Mouse (Mus musculus) limb, embryonic 13.5 days (tissue): Measurements from ENCODE around the gene Camta1. TPM values are rescaled to one million over a fixed set of nuclear protein-coding genes. Genes with fewer than 3 reads are reported as not detected.

ENCODE experiments used
- ATAC-seq: fragments of 200-750 bp; cut with Nextera tagmentation; 2 replicates; pipeline ENCODE4 v1.8.0; 2017; ENCODE audit warnings: low read depth, moderate number of reproducible peaks, moderate TSS enrichment; ENCODE audit not compliant: low FRiP score
- H3K27ac ChIP-seq: fragments of 300-500 bp; sonication (generic); 2 replicates; pipeline ENCODE4 v1.5.1; 2015; ENCODE audit warnings: inconsistent platforms, mild to moderate bottlenecking, moderate library complexity
- H3K27me3 ChIP-seq: fragments of 300-500 bp; sonication (generic); 2 replicates; pipeline ENCODE4 v1.6.1; 2015; ENCODE audit warnings: mild to moderate bottlenecking, inconsistent platforms
- H3K36me3 ChIP-seq: fragments of 300-500 bp; sonication (generic); 2 replicates; pipeline ENCODE4 v1.6.1; 2015; ENCODE audit warnings: inconsistent platforms, mild to moderate bottlenecking, moderate library complexity
- H3K4me1 ChIP-seq: fragments of 300-500 bp; sonication (generic); 2 replicates; pipeline ENCODE4 v1.6.1; 2015; ENCODE audit warnings: inconsistent platforms
- H3K4me2 ChIP-seq: fragments of 300-500 bp; sonication (generic); replicated peaks from 2 replicates; pipeline ENCODE4 v1.6.1; 2015; ENCODE audit warnings: inconsistent platforms, mild to moderate bottlenecking, moderate library complexity
- H3K4me3 ChIP-seq: fragments of 300-500 bp; sonication (generic); 2 replicates; pipeline ENCODE4 v1.5.1; 2015; ENCODE audit warnings: moderate library complexity, mild to moderate bottlenecking, inconsistent platforms
- H3K9ac ChIP-seq: fragments of 300-500 bp; sonication (generic); 2 replicates; pipeline ENCODE4 v1.6.1; 2015; ENCODE audit warnings: mild to moderate bottlenecking, inconsistent platforms
- H3K9me3 ChIP-seq: fragments of 300-500 bp; sonication (generic); 2 replicates; pipeline ENCODE4 v1.6.1; 2016; ENCODE audit warnings: inconsistent platforms
- WGBS: fragments of 180-500 bp; shearing (Covaris S2); methylation state at CpG from one replicate; pipeline ENCODE4 v1.1.7; 2015; 5-methylcytosine and 5-hydroxymethylcytosine counted together
- polyA plus RNA-seq: library from polyadenylated mRNA; unstranded; fragments of >200 nt; fragmentation: Nextera tagmentation; extraction: Ambion mirVana; gene quantifications from 2 replicates; pipeline ENCODE4 v1.2.1, GENCODE M21; 2015

The Camta1 gene
- polyA plus RNA-seq, 1 experiment from 2014 or later = 93.5 TPM

DNA sequence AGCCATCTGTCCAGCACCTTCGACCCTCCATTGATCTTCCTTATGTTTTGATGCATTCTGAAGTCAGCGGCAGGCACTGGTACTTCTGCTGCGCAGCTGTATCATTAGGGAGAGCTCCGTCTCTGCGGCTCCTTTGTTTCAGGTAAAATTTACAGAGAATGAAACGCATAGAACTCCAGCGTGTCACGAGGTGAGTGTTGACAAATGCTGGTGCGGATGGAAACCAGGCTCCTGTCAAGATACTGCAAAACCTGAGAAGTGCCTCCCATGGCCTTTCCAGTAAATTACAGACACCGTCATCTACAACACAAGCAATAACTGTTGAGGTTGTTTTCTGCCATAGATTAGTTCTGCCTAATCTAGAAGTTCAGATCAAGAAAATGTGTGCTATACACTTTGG, 328.2 kb downstream of the Camta1 start:
- 0 out of 2 replicates have a peak, but pooled peaks cover 4% of the 10 kb centered on the region for H3K9me3 ChIP-seq
- no peak overlapping the region for H3K4me3 ChIP-seq
- 42% methylated on average over 10 of the region's 10 CpGs for WGBS
- no peak overlapping the region for H3K9ac ChIP-seq
- no peaks in the 10 kb centered on the region for H3K36me3 ChIP-seq
- peaks cover 24% of the 10 kb centered on the region for H3K4me1 ChIP-seq
- no peak for ATAC-seq
- no peak overlapping the region for H3K27ac ChIP-seq
- H3K4me2 ChIP-seq = no peak overlapping the region
- 0 out of 2 replicates have a peak, but pooled peaks cover 2% of the 10 kb centered on the region for H3K27me3 ChIP-seq

DNA sequence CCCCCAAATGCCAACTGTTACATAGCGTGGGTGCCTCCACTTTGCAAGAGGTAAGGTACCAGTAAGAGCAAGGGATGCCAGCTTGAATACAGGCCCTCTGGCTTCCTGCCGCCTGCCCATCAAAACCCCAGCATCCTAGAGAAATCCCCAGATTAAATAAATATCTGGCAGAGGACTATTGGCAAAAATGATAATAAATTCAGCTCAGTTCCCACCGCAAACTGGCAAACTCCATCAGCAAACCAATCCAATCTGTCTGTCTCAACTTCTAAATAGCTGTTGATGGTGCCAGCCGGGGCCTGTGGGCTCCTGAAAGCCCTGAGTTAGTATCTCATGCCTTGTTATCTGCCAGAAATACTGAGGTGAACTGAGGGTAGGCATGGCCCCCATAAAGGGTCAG, 333.2 kb downstream of the Camta1 start:
- H3K27ac ChIP-seq = no peak overlapping the region

DNA sequence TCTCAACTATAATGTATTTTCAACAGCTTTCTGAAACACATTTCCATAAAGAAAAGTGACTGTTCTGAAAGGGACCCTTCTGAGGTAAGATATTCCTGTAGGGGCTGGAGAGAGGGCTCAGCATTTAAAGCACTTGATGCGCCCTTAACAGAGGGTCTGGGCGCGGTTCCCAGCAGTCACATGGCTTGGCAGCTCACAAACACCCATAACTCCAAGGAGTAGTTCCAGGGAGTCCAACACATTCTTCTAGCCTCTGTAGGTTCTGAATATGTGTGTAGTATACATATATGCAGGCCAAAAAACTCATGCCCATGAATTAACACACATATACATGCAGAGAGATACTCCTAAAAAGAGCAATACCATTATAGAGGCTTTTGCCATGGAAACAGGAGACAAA, 333.9 kb downstream of the Camta1 start:
- H3K9ac ChIP-seq = no peak overlapping the region
- WGBS = 82% methylated on average over 3 of the region's 3 CpGs
- H3K36me3 ChIP-seq = no peaks in the 10 kb centered on the region
- no peak overlapping the region for H3K4me3 ChIP-seq
- no peak for ATAC-seq
- 0 out of 2 replicates have a peak, but pooled peaks cover 3% of the 10 kb centered on the region for H3K4me1 ChIP-seq
- H3K9me3 ChIP-seq = 0 out of 2 replicates have a peak, but pooled peaks cover 4% of the 10 kb centered on the region
- no peak overlapping the region for H3K27ac ChIP-seq
- H3K27me3 ChIP-seq = no peaks in the 10 kb centered on the region
- H3K4me2 ChIP-seq = no peak overlapping the region

More for the DNA sequence above, 333.2 kb downstream of the Camta1 start:
- no peak for ATAC-seq
- Histone ChIP-seq H3K4me2 (no peak overlapping the region), H3K9me3 (0 out of 2 replicates have a peak, but pooled peaks cover 4% of the 10 kb centered on the region), H3K36me3 (no peaks in the 10 kb centered on the region), H3K9ac (no peak overlapping the region), H3K4me1 (peaks cover 3% of the 10 kb centered on the region; the same call in 1 of the 2 replicates), H3K4me3 (no peak overlapping the region), H3K27me3 (no peaks in the 10 kb centered on the region)
- WGBS = 90% methylated on average over 4 of the region's 4 CpGs

DNA sequence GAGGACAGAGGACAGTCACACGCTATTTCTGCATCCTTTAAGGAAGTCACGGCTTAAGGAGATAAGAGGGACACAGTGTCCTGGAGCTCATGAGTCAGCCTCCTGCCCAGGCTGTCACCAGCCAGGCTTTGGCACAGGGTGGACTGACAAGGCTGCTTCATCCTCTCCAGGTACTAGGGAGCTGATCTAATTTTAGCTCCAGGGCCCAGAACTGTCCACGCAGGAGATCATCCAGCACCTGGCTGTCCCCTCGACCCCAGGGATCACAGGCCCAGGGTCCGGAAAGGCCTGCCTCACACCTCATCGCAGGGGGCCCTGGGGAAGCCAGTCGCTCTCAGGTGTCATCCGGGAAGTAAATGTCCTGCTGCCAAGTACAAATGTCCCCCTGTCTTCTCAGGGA, 341.6 kb downstream of the Camta1 start:
- H3K36me3 ChIP-seq = no peaks in the 10 kb centered on the region
- no peak for ATAC-seq
- no peak overlapping the region for H3K4me3 ChIP-seq
- no peaks in the 10 kb centered on the region for H3K9me3 ChIP-seq
- 0 out of 2 replicates have a peak, but pooled peaks cover 4% of the 10 kb centered on the region for H3K27me3 ChIP-seq
- H3K9ac ChIP-seq = no peak overlapping the region
- H3K4me2 ChIP-seq = no peak overlapping the region
- peaks cover 27% of the 10 kb centered on the region for H3K4me1 ChIP-seq
- 16% methylated on average over 8 of the region's 8 CpGs for WGBS
- H3K27ac ChIP-seq = no peak overlapping the region

DNA sequence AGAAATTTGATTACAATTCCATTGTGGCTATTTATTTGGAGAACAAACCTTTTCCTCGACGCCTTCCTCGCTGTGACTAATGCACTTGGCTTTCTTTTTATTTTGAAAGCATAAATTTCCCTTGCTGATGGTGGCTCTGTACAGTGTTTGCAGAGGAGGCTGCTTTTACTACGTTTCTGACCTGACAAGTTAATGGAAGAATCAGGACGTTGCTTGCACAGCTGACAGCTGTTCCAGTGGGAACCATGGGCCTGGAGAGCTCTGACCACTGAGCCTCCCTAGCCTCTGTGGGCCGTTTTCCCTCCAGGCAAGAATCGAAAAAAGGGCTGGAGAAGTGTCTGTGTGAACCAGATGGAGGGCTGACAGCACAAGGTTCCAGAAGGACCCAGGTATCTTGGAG, 342.7 kb downstream of the Camta1 start:
- WGBS = 58% methylated on average over 7 of the region's 7 CpGs
- Histone ChIP-seq H3K27me3 (0 out of 2 replicates have a peak, but pooled peaks cover 4% of the 10 kb centered on the region), H3K9ac (no peak overlapping the region), H3K36me3 (no peaks in the 10 kb centered on the region), H3K4me3 (no peak overlapping the region), H3K9me3 (no peaks in the 10 kb centered on the region), H3K27ac (no peak overlapping the region), H3K4me1 (peaks cover 27% of the 10 kb centered on the region), H3K4me2 (no peak overlapping the region)
- ATAC-seq = no peak

DNA sequence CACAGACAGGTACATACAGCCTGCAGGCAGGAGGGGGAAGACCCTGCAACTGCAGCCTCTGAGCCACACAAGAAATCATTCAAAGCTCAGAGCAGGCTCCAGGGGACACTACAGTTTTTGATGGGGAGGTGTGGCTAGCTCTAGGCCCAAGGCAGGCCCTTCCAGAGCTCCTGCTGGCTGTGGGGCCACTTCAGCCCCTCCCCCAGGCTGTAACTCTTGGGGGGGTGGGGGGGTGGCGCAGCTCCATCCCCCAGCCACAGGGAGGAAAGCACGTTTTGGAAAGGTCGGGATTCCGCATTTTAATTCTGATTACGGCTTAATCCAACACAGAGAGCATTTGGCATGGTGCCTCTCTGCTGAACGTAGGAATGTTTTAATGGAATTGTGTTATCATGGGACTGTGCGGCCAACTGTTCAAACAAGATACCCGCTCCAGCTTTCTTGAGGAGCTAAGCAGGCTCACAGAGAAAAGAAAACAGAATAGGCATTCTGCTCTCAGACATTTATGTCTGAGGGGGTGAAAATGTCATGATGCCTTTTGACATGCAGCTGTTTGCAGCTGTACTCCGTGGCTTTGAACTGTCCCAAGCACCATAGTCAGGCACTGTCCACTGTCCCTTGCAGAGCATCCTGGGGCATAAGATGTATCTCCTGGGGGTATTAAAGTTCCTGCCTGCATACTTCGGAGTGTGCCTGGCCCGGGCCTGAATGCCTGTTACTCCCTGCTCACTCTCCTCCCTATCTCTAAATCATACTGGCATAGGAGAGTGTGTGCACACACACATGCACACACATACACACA, 344.5 kb downstream of the Camta1 start:
- H3K9ac ChIP-seq = no peak overlapping the region
- H3K9me3 ChIP-seq = no peaks in the 10 kb centered on the region
- WGBS = 27% methylated on average over 11 of the region's 11 CpGs
- peak overlapping the region; percentile 11; the same call in 1 of the 2 replicates for H3K4me2 ChIP-seq
- peaks cover 27% of the 10 kb centered on the region for H3K4me1 ChIP-seq
- H3K4me3 ChIP-seq = no peak overlapping the region
- no peaks in the 10 kb centered on the region for H3K36me3 ChIP-seq
- H3K27ac ChIP-seq = peak overlapping the region; percentile 48; the same call in 1 of the 2 replicates
- 0 out of 2 replicates have a peak, but pooled peaks cover 4% of the 10 kb centered on the region for H3K27me3 ChIP-seq
- peak; percentile 86 for ATAC-seq

DNA sequence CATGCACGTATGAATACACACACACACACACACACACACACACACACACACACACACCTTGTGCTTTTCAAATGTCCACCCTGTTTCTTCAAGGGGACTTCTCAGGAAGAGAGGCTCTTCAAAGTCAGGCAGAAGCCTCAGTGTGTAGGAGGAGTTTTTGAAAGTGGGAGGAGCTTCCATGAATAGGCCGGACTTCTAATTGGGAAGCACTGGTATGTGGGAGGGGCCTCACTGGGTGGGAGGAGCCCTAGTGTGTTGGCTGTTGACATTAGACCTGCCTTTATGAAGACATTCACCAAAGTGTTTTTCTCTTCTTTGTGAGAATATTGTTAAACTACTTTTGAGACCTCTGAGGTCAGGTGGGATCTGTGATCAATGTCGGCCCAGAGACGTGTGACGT, 346.4 kb downstream of the Camta1 start:
- no peak overlapping the region for H3K9ac ChIP-seq
- H3K4me3 ChIP-seq = no peak overlapping the region
- 87% methylated on average over 5 of the region's 5 CpGs for WGBS
- no peak overlapping the region for H3K27ac ChIP-seq
- no peaks in the 10 kb centered on the region for H3K36me3 ChIP-seq
- ATAC-seq = no peak
- H3K9me3 ChIP-seq = no peaks in the 10 kb centered on the region
- H3K4me1 ChIP-seq = peaks cover 24% of the 10 kb centered on the region
- H3K4me2 ChIP-seq = no peak overlapping the region
- 0 out of 2 replicates have a peak, but pooled peaks cover 2% of the 10 kb centered on the region for H3K27me3 ChIP-seq

DNA sequence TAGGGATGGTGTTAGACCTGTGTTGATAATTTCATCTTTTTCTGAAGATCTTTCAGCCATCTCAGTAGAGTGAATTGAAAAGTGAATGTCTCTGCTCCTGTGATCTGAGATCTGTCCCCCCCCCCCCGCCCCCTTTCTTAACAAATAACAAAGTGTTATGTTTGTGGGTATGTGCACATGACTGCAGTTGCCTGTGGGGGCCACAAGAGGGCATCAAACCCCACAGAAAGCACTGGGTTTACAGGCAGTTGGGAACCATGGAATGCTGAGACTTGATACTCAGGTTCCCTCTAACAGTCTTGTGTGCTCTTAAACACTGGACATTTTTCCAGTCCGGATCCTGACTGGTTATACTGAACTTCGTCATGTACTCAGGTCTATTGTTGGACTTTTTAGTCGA, 350.6 kb downstream of the Camta1 start:
- Histone ChIP-seq H3K27me3 (no peaks in the 10 kb centered on the region), H3K27ac (no peak overlapping the region), H3K4me2 (no peak overlapping the region), H3K4me3 (no peak overlapping the region), H3K36me3 (no peaks in the 10 kb centered on the region), H3K4me1 (no peaks in the 10 kb centered on the region), H3K9ac (no peak overlapping the region), H3K9me3 (no peaks in the 10 kb centered on the region)
- 93% methylated on average over 4 of the region's 4 CpGs for whole genome bisulfite sequencing
- ATAC-seq = no peak

DNA sequence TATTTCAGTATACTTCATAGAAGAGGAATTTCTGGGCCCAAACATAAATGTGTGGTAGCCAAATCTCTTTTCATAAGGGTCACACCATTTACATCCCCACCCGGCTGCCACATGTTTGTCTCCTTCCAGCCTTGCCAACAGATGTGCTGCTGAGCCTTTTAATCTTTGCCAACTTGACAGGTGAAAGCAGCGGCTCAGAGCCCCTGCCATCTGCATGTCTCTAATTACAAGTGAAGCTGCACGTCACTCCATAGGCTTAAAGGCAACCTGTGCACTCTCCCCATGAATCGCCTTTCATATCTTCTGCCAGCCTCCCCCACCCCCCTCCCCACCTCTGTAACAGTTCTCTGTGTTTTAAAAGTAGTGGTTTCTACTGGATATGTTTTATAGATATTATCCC, 351.3 kb downstream of the Camta1 start:
- Histone ChIP-seq H3K4me1 (no peaks in the 10 kb centered on the region), H3K4me2 (no peak overlapping the region), H3K36me3 (no peaks in the 10 kb centered on the region), H3K9ac (no peak overlapping the region), H3K9me3 (no peaks in the 10 kb centered on the region), H3K27ac (no peak overlapping the region), H3K4me3 (no peak overlapping the region), H3K27me3 (no peaks in the 10 kb centered on the region)
- 18% methylated on average over 4 of the region's 4 CpGs for WGBS
- ATAC-seq = no peak

DNA sequence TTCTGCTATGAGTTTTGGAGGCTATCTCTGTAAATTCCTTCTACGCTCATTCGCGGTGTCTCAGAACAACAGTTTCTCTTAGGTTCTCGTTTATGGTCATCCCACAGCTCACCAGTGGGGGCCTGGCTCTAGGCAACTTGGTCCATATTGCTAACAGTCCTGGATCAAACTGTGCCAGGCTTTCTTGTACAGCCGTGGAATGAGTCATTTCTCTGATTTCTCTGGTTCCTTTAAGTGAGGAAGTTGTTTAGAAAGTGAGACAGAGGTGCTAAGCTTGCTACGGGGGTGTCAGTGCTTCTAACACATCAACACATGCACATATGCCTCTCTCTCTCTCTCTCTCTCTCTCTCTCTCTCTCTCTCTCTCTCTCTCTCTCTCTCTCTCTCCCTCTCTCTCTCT, 355.0 kb downstream of the Camta1 start:
- no peak overlapping the region for H3K9ac ChIP-seq
- H3K4me3 ChIP-seq = no peak overlapping the region
- no peaks in the 10 kb centered on the region for H3K9me3 ChIP-seq
- no peaks in the 10 kb centered on the region for H3K4me1 ChIP-seq
- 65% methylated on average over 6 of the region's 6 CpGs for WGBS
- H3K36me3 ChIP-seq = no peaks in the 10 kb centered on the region
- no peaks in the 10 kb centered on the region for H3K27me3 ChIP-seq
- H3K4me2 ChIP-seq = no peak overlapping the region
- ATAC-seq = no peak
- H3K27ac ChIP-seq = no peak overlapping the region; the same call in 1 of the 2 replicates

DNA sequence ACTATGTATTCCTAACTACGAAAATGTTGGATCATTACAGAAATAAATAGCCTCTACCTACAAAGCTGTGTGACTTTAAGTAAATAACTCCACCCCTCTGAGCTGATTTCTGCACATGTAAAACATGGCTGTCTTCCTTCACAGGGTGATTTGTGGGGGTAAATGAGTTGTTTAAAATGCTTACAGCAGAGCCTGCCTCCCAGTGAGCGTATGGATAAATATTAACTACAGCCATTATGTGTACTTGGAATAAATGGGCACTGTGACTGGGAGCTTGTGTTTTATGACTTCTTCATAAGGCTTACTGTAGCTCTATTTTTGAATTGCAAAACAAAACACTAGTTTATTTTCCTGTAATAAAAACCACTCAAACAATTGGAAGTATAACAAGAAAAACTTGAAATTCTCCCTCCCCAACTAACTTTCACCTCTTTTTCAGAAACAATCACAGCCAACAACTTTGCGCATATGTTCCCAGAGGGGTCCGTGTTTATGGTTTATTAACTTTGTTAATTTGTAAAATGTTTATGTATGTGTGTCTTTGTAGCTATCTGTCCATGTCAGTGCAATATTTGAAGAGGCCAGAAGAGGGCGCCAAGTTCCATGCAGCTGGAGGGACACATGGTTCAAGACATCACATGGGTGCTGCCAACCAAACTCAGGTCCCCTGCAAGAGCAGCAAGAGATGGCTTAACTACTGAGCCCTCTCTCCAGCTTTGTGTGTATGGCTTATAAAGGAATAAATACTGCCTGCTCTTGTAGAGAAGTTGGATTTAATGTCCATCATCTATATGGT, 363.0 kb downstream of the Camta1 start:
- peaks cover 25% of the 10 kb centered on the region for H3K4me1 ChIP-seq
- no peak for ATAC-seq
- no peaks in the 10 kb centered on the region for H3K36me3 ChIP-seq
- no peak overlapping the region for H3K9ac ChIP-seq
- 64% methylated on average over 5 of the region's 5 CpGs for WGBS
- no peaks in the 10 kb centered on the region for H3K27me3 ChIP-seq
- no peak overlapping the region for H3K4me3 ChIP-seq
- no peak overlapping the region for H3K4me2 ChIP-seq
- H3K9me3 ChIP-seq = peaks cover 4% of the 10 kb centered on the region
- no peak overlapping the region for H3K27ac ChIP-seq

DNA sequence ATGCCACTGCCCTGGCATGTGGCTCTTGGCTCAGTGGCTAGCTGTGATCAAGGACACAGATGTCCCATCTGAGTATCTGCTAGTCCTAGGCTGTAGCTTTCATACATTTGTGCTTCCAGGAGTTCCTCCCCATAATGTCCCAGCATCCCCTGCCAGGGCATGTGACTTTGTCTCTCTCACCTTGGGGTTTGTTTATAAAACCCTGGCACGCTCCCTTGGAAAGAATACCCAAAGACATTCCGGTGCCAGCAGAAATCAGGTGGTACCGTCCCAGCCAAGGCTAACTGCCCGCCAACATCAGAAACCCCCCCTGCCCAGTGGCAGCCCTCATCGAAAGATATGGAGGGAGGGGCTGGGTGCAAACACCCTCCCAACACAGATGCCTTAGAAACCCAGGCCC, 365.1 kb downstream of the Camta1 start:
- Histone ChIP-seq H3K36me3 (no peaks in the 10 kb centered on the region), H3K9ac (no peak overlapping the region), H3K9me3 (peaks cover 4% of the 10 kb centered on the region), H3K27me3 (no peaks in the 10 kb centered on the region), H3K4me1 (peaks cover 25% of the 10 kb centered on the region), H3K27ac (no peak overlapping the region), H3K4me3 (no peak overlapping the region), H3K4me2 (no peak overlapping the region)
- WGBS = 89% methylated on average over 5 of the region's 5 CpGs
- no peak for ATAC-seq
